Mouse (Mus musculus) mouse embryonic stem cell (cell line): ENCODE data around the gene Tbp.
"Not testable (repeated sequence)": the region's sequence is repeated elsewhere in the genome, so short reads cannot be mapped to it uniquely, and the experiment has no call there.

Experiments used
- in situ Hi-C, 2 experiments: fragments of 300-500 bp; cut with MboI; formaldehyde crosslinking; loops; 1 replicate in 1 of 2; 3 replicates in 1 of 2; pipeline ENCODE4 v1.14.3; 2019 to 2020; ENCODE audit warnings: low sequenced_read_pairs in 2 of 2, low pct_unique_long_range_greater_than_20kb in 1 of 2, mixed read lengths in 1 of 2; ENCODE audit not compliant: unreplicated experiment in 1 of 2

The Tbp gene

DNA sequence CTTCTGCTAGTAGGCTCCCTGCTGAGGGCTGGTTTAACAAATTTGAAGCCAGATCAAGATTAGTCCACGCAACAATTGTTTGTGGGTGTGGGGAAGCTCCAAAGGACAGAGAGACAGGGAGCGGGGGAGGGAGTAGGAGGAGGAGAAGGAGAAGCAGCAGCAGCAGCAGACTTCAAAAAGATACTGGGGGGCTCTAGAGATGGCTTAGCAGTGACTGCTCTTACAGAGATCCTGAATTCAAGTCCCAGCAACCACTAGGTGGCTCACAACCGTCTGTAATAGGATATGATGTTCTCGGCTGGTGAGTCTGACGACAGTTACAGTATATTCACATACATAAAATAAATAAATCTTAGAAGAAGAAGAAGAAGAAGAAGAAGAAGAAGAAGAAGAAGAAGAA is 30.5 kb downstream of the Tbp start:
- in situ Hi-C loops, result no loop called here

GRCm38 (mm10) chr17:15535162-15535800 is 35.6 kb downstream of the Tbp start:
- in situ Hi-C loops, result no loop called here

- in situ Hi-C loops, result no loop called here
These were observed 36.3 kb downstream of the Tbp start for GRCm38 (mm10) chr17:15535943-15536342.

DNA sequence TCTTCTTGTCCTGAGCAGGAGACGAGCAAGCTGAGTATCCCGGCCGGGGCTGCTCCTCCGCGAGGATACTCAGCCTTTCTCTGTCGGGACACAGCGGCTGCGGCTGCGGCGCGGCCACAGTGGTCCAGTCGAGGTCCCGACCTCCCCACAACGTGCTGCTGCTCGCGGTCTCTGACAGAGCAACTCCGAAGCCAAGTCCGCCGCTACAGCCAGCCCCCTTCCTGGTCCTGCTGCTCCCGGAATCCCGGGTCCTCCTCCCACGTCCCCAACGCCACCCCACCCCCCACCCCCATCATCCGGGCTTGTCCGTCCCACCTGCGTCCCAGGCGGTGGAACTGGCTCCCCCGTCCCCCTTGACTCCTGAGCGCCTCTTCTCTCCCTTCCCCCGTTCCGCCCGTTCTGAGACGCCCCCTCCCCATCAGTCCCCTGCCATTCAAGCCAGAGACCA is 36.8 kb downstream of the Tbp start:
- in situ Hi-C loops, result no loop called here

DNA sequence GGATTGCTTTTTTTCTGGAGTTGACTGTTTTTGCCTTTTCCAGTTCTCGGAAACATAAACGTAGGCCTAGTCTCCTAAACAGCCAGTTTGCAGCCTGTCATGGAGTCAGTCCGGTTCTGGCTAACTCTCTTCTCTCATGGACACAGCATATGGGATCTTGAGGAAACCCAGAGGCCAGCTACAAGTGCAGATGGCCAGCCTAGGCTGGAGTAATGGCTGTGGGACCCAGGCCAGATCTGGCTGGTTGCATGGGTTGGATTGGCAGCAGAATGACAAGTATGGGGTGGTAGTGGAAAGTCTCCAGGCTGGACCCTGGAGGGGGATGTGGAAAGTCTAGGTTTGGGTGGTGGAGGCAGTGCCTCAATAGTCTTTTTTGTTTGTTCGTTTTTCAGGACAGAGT is 40.6 kb downstream of the Tbp start:
- in situ Hi-C loops, result no loop called here

DNA sequence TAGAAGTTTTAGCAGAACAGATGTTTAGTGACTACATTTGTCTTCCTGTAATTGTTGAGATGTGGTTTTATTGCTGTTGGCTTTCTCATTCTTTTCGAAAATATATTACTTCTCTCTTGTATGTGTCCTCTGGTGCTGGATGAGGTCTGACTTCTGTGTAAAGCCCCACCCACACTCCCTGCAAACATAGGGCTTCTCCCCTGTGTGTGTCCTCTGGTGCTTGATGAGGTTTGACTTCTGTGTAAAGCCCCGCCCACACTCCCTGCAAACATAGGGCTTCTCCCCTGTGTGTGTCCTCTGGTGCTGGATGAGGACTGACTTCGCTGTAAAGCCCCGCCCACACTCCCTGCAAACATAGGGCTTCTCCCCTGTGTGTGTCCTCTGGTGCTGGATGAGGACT is 44.2 kb downstream of the Tbp start:
- in situ Hi-C loops, result not testable (repeated sequence)

- in situ Hi-C loops, result no loop called here
These were observed 46.8 kb downstream of the Tbp start for GRCm38 (mm10) chr17:15546440-15546839.

DNA sequence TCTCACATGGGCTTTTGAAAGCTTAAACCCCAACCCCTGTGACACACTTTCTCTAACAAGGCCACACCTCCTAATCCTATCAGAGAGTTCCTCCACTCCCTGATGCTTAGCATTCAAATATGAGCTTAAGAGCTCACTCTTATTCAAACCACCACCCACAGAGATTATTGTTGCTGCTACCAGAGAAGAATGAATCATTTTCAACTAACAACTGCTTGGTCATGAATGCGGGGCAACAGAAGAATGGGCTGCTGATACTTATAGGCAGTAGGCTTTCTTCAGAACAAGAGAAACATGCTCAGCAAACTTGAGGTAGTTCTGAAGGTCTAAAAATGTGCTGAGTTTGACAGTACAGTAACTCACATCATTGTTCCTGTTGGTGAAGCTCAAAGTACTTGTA is 50.0 kb downstream of the Tbp start:
- in situ Hi-C loops, result no loop called here

DNA sequence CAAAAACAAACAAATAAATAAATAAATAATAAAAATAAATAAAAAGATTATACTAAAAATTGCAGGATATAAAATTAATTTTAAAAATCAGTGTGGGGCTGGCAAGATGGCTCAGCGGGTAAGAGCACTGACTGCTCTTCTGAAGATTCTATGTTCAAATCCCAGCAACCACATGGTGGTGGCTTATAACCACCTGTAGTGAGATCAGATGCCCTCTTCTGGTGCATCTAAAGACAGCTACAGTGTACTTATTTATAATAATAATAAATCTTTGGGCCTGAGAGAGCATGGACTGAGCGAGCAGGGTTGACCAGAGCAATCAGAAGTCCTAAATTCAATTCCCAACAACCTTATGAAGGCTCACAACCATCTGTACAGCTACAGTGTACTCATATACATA is 60.3 kb downstream of the Tbp start:
- in situ Hi-C loops, result no loop called here

DNA sequence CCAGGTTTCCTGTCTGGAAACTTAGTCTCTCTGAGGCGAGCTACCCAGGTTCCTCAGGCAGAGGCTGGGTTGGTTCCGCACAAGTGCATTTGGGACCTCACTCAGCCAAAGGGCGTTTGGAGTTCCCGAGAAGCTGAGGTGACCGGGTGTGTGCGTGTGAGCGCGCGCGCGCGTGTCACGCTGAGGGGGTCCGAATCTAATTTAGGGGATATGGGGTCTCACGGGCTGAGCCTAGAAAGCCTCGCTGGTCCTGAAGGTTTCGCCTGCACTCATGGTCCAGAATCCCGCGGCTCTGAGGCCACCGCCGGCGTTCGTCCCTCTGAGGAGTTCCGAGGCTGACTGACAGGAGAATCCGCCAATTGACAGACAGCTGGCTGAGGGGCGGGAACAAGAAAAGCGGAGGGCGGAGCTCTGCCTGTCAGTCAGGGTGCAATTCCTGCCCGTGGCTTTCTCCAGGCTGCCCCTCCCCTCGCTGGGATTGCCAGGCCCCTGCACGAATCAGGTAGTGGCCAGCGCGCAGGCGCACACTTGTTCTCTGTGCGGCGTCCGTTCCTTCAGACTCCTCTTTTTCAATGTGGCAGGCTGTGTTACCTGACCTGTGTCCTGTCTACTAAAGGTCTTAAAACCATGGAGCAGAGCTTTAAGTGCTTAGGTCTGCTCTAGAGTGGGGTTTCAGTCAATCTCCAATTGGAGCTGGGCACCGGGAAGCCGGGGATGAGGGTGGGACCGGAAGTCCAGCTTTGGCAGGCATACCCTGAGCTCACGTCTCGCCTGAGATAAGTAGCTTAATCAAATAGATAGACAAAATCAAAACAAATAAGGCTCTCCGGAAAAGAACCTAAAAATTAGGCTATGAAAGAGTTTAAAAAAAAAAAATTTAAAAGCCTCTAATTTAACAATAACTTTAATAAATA is 64.6 kb downstream of the Tbp start, which contains the start of gene Prdm9:
Prdm9 (minus strand) TSS at position 341 of the 914 bp plus-strand sequence.
- in situ Hi-C loops, result no loop called here

DNA sequence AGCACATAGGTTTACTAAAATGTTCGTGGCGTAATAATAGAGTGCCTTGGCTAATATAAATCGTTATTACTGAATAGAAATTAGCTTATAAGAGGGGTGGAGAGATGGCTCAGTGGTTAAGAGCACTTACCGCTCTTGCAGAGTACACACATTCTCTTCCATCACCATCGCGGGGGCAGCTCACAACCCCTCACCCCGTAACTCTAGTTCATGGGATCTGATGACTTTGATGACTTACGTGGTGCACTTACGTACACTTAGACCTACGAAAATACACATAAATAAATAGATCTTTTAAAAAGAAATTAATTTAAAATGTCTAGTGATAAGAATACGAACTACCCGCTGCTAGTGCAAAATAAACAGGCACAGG is 65.2 kb downstream of the Tbp start:
- in situ Hi-C loops, result no loop called here

DNA sequence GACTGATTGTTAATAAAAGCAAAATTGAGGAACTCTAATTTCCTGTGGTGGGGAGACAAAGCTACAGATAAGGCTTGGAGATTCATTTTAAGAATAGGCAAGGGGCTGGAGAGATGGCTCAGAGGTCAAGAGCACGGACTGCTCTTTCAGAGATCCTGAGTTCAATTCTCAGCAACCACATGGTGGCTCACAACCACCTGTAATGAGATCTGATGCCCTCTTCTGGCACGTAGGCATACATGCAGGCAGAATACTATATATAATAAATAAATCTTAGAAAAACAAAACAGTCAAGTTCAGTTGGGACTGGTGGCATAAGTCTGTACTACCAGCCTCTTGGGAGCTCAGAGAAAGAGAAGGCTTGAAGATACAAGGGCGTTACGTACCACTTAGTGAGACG is 67.2 kb downstream of the Tbp start:
- in situ Hi-C loops, result no loop called here

GRCm38 (mm10) chr17:15575056-15575455 is 75.4 kb downstream of the Tbp start:
- in situ Hi-C loops, result no loop called here

- in situ Hi-C loops, result no loop called here
These were observed 77.6 kb downstream of the Tbp start for GRCm38 (mm10) chr17:15577291-15577694.
